Mouse (Mus musculus) Patski (cell line): Measurements from ENCODE around the gene Myo3b. TPM values are rescaled to one million over a fixed set of nuclear protein-coding genes. Genes with fewer than 3 reads are reported as not detected.

Source experiments
- ATAC-seq: fragments of 100-300 bp; one replicate; pipeline ENCODE4 v1.8.0; 2021
- CTCF ChIA-PET: fragments of 350-600 bp; sonication (Branson Sonifier 250); formaldehyde crosslinking; loops from one replicate; lab custom pipeline; 2022; ENCODE audit warnings: inconsistent platforms; lab: Charles Lee
- POLR2A ChIA-PET: fragments of 350-600 bp; sonication (Branson Sonifier 250); formaldehyde crosslinking; loops from one replicate; lab custom pipeline; 2022; ENCODE audit warnings: antibody characterized with exemption, inconsistent platforms; lab: Charles Lee
- DNase-seq: peaks from one replicate; pipeline ENCODE4 v3.0.0-alpha.2; 2011; ENCODE audit warnings: low read depth, low spot score
- H3K27me3 ChIP-seq: fragments of 371-371 bp; one replicate; pipeline ENCODE4 v1.5.1; 2021
- CTCF ChIP-seq: fragments of 100-300 bp; IDR thresholded peaks from one replicate; pipeline ENCODE4 v1.5.1; 2021
- in situ Hi-C: fragments of 300-500 bp; cut with MboI; formaldehyde crosslinking; loops from 3 replicates; pipeline ENCODE4 v1.11.1; 2018; ENCODE audit warnings: low pct_unique_long_range_greater_than_20kb, mixed read lengths
- polyA plus RNA-seq: library from polyadenylated mRNA; unstranded; gene quantifications from one replicate; pipeline ENCODE4 v1.2.3, GENCODE M21; 2021

Myo3b gene
- polyA plus RNA-seq, 1 experiment from 2014 or later: 0.18 TPM

- H3K27me3 ChIP-seq: no peaks in the 10 kb centered on the region
- POLR2A ChIA-PET: no interaction called here
- DNase-seq: no peak
- CTCF ChIA-PET: interaction anchor here (1.1 to 1.4 kb wide), 2 partner anchors 14 to 161 kb away, joined by 3 to 4 read pairs; no protein-coding TSS in a partner anchor
- no peak for TF ChIP-seq CTCF
- no peak for ATAC-seq
- in situ Hi-C loops: no loop called here
Measured at GRCm38 (mm10) chr2:70345126-70345525, 306.2 kb downstream of the Myo3b start.

DNA sequence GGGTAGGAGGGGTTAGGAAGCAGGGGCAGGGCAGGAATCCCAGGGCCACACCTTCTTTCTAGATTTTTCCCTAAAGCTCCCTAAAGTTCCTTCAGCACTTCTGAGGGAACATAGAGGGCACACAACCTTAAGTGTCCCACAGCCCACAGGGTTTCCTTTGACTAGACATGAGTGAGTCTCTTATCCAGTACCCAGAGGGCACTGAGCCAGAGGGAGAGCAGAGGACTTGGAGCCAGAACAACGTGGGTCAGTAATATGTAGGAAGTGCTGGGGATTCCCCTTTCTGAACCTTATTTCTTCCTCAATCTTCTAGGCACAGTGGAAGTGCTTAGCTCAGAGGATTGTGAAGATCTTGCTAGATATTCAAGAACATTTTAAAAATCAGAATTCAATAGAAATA is 308.6 kb downstream of the Myo3b start:
- in situ Hi-C loops: no loop called here
- H3K27me3 ChIP-seq: no peaks in the 10 kb centered on the region
- ATAC-seq: no peak
- no peak for DNase-seq
- TF ChIP-seq CTCF: no peak
- CTCF ChIA-PET: no interaction called here
- POLR2A ChIA-PET: no interaction called here

GRCm38 (mm10) chr2:70348793-70349553 is 310.0 kb downstream of the Myo3b start:
- CTCF ChIA-PET: no interaction called here
- ATAC-seq (no peak), DNase-seq (no peak)
- no peak for TF ChIP-seq CTCF
- in situ Hi-C loops: no loop called here
- H3K27me3 ChIP-seq: no peaks in the 10 kb centered on the region
- POLR2A ChIA-PET: no interaction called here

GRCm38 (mm10) chr2:70352435-70353165 is 313.7 kb downstream of the Myo3b start:
- no peaks in the 10 kb centered on the region for H3K27me3 ChIP-seq
- DNase-seq (no peak), ATAC-seq (no peak)
- ChIA-PET CTCF (interaction anchor here (0.6 to 1.0 kb wide), 2 partner anchors 31 to 96 kb away, joined by 3 read pairs; no protein-coding TSS in a partner anchor), POLR2A (interaction anchor here (0.6 to 0.7 kb wide), 2 partner anchors 84 to 187 kb away, joined by 3 read pairs; no protein-coding TSS in a partner anchor)
- no peak for TF ChIP-seq CTCF
- in situ Hi-C loops: no loop called here

- no peaks in the 10 kb centered on the region for H3K27me3 ChIP-seq
- in situ Hi-C loops: no loop called here
- POLR2A ChIA-PET: no interaction called here
- no peak for DNase-seq
- CTCF ChIA-PET: interaction anchor here (1.0 kb wide), 1 partner anchor 98 kb away, joined by 3 read pairs; no protein-coding TSS in a partner anchor
- no peak for TF ChIP-seq CTCF
- no peak for ATAC-seq
Measured at GRCm38 (mm10) chr2:70354056-70354455, 315.1 kb downstream of the Myo3b start.

- ChIA-PET CTCF (interaction anchor here (0.8 kb wide), 2 partner anchors 16 to 20 kb away, joined by 3 read pairs; no protein-coding TSS in a partner anchor), POLR2A (no interaction called here)
- no peaks in the 10 kb centered on the region for H3K27me3 ChIP-seq
- TF ChIP-seq CTCF: no peak
- DNase-seq (no peak), ATAC-seq (no peak)
- in situ Hi-C loops: no loop called here
Measured at GRCm38 (mm10) chr2:70355026-70355425, 316.1 kb downstream of the Myo3b start.

- DNase-seq: no peak
- ChIA-PET POLR2A (no interaction called here), CTCF (interaction anchor here (1.0 to 1.2 kb wide), 2 partner anchors 11 to 13 kb away, joined by 3 read pairs; no protein-coding TSS in a partner anchor)
- no peak for ATAC-seq
- no peak for TF ChIP-seq CTCF
- H3K27me3 ChIP-seq: no peaks in the 10 kb centered on the region
- in situ Hi-C loops: no loop called here
Measured at GRCm38 (mm10) chr2:70369421-70369820, 330.5 kb downstream of the Myo3b start.

DNA sequence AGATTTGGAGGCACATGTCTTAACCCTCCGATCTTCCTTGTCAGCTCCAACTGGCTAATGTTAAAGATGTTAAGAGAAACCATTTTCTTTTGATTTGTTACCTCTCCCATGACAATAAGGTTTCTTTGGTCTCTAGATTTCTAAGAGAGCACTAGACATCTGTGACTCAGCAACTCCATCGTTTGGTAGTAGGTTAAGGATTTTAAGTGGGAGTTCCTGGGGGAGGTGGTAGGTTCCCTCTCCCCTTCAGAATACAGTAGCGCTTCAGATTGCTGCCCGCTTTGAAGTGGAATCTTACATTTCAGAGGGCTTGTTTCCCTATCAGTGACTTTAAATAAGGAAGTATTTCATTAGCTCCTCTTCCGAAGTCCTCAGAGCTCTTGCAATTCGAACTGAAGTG is 340.4 kb downstream of the Myo3b start:
- CTCF ChIA-PET: no interaction called here
- in situ Hi-C loops: no loop called here
- no peak for TF ChIP-seq CTCF
- POLR2A ChIA-PET: no interaction called here
- H3K27me3 ChIP-seq: no peaks in the 10 kb centered on the region
- no peak for ATAC-seq
- DNase-seq: no peak

- no peak for ATAC-seq
- ChIA-PET CTCF (interaction anchor here (0.5 to 1.0 kb wide), 2 partner anchors 10 to 114 kb away, joined by 3 read pairs; no protein-coding TSS in a partner anchor), POLR2A (no interaction called here)
- TF ChIP-seq CTCF: no peak
- H3K27me3 ChIP-seq: no peaks in the 10 kb centered on the region
- in situ Hi-C loops: no loop called here
- DNase-seq: no peak
Measured at GRCm38 (mm10) chr2:70379939-70380338, 341.0 kb downstream of the Myo3b start.

- no peak for ATAC-seq
- in situ Hi-C loops: no loop called here
- no peak for DNase-seq
- ChIA-PET POLR2A (no interaction called here), CTCF (interaction anchor here (1.3 kb wide), 1 partner anchor 16 kb away, joined by 3 read pairs; no protein-coding TSS in a partner anchor)
- TF ChIP-seq CTCF: no peak
- no peaks in the 10 kb centered on the region for H3K27me3 ChIP-seq
Measured at GRCm38 (mm10) chr2:70388645-70389044, 349.7 kb downstream of the Myo3b start.
